Mouse (Mus musculus) heart, postnatal 0 days (tissue): Measurements from ENCODE around the gene Nav2.

Experiments
- CTCF ChIP-seq: IDR thresholded peaks from 2 replicates; pipeline ENCODE4 v1.5.1; 2016; ENCODE audit warnings: antibody characterized with exemption, control low read depth, low read depth
- EP300 ChIP-seq: IDR thresholded peaks from 2 replicates; pipeline ENCODE4 v1.6.1; 2016; ENCODE audit warnings: antibody characterized with exemption, low read depth

DNA sequence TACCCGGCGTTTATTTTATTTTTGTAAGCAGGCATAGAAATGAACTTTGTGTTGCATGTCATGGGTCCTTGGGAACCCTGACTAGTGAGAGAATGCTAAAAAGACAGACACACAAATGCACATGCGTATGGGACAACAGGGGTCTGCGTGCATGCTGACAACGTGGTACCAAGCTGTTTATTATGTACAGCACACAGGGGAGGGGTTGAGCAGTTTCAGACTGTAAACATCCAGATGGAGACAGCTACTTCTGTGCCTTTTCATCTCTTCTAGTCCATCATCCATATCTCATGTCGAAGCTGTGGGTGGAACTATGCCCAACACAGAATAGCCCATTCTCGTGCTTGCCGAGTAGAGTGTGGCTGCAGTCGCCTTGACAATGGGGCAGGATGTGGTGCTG lies 482.3 kb downstream of the Nav2 start:
- TF ChIP-seq CTCF (no peak), EP300 (no peak)
